Mouse (Mus musculus): ENCODE measurements around the gene Kcnh8.

The Kcnh8 gene

DNA sequence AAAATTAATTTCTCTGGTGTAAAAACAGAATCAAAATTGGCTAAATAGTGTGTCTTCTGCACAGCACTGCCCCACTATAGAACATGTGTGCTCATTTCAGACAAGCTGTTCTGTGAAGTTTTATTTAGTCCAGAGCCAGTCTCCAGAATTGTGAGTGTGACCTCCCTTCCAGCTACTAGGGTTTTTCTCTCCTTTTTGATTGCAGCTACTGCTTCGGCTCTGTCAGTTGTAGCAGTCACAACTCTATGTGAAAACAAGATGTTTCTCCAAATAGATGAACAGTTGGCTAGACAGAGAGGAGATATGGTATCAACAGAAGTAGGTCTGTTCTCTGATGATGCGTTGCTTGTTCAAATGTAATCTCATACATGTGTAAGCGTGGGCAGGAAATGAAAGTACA lies 270.7 kb downstream of the Kcnh8 start:
- DNase-seq: no peak

DNA sequence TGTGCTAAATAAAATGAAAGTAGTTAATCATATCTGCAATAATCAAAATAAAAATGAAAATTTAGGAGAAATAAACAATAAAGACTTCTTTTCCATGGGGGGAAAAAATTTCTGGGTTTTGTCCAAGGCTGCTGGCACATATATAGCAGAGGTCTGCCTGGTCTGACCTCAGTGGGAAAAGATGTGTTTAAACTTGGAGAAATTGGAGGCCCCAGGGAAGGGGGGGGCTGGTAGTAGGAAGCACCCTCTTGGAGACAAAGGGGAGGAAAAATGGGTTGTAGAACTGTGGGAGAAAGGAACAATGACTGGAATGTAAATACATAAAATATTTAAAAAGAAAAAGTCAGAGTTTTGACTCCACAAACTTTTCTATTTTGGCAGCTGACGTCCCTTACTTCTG lies 276.5 kb downstream of the Kcnh8 start:
- DNase-seq: no peak

DNA sequence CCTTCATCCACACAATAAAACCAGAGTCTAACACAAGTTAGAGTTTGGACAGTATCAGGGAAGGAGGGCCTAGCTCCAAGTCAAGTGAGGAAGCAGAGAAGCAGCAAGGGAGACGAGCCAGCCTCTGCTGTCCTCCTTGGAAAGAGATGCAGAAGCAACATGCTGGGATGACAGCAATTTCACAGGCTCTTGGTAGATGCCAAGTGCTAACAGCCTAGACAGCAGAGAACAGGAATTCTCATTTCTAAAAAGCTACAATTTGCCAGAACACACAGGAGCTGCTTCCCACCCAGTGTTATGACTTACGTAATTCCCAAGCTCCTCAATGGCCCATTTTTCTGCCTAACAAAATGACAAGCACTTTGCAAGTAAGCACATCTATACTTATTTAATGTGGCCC lies 277.5 kb downstream of the Kcnh8 start:
- DNase-seq: no peak

DNA sequence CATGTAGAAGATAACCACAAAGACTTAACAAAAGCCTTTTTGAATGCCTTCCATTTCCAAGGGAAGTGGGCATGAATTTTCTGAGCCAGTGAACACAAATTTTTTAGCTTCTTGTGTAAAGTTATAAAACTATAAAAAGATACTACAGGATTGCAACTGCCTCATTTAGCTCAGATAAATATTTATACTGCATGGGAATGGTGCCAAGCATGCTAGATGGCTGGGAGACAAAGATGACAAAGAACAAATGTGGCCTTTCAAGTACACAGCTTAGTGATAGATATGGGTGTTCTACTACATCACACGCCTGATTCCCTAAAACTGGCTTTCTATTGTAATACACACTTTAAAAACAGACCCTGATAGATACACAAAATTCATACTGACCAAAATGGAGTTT lies 282.7 kb downstream of the Kcnh8 start:
- DNase-seq: no peak

DNA sequence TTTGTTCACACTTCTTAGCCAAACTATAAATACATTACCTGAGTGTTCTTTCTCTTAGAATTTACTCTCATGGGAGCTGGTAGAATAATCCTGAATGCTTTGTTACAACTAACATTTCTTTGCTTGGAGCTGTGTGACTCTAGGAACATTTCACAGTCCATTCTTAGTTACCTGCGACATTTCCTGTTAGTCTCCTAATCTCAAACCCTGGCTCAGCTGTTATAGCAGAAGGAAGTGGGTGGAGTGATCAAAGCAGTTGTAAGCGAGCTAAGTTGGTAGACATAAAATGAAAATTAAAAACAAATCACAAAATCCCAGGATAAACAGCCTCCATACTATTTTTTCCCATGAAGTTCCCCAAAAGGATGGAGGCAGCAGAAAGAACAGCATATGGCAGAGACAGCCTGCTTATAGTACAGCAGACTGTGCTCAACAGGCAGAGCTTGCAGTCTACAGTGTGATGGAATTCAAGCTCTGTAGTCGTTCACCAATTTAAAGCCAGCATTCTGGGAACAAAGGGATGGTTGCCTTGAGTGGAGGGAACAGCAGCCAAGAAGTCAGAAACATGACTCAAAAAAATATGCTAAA lies 318.1 kb downstream of the Kcnh8 start:
- DNase-seq: no peak

DNA sequence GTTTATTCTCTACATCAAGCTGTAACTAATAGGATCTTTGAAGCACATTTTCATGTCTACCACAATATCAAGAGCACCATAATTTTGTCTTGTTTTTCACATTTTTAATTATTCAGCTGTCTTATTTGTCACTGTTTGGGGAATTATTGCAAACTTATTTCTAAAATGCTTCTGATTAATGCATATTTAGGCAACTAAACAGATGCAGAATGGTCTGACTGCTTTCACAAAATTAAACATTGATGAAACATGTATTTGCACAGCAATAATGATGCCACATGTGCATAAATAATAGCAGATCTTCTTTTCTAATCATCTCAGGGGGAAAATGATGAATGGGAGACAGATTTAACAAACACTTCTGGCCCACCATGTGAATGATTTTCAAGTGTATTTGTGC lies 341.5 kb downstream of the Kcnh8 start:
- no peak for DNase-seq

DNA sequence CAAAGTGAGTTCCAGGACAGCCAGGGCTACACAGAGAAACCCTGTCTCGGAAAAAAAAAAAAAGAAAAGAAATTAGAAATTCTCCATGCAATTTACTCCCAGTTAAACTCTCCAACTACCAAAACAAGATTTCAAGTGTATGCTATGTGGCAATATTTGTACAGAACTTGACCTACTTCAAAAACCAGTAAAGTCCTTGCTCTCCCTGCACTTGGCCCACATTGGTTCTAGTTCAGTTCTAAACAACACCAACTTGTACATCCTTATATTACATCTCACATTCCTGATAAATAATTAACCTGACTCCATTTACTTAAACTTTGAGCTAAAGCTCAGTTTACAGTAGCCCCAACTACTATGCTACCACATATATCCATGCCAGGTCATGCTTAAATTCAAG lies 370.2 kb downstream of the Kcnh8 start:
- no peak for DNase-seq

DNA sequence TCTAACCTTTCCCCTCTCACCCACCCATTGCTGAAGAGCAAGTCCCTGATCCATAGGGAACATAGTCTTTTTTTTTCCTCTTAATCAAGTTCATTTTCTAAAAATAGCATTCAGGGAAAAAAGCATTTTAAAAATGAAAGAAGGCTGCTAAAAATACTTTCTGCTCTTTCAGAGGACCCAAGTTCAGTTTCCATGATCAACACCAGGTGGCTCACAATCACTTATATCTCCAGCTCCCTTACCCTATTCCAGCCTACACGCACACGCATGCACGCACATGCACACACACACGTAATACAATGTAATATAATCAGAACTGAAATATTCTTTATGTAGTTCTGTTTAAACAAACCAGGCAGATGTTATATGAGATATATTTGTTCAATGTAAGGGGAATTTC lies 378.4 kb downstream of the Kcnh8 start:
- DNase-seq: no peak

Measured in thymus, postnatal 14 days (tissue).